Mouse (Mus musculus) liver, embryonic 16.5 days (tissue): ENCODE results near the gene Gpatch11. TPM values are rescaled to one million over a fixed set of nuclear protein-coding genes. Genes with fewer than 3 reads are reported as not detected.
A peak's percentile ranks its signal among the peaks of the same experiment; 100 is the strongest.

Experiments used
- ATAC-seq: fragments of 200-750 bp; cut with Nextera tagmentation; 2 replicates; pipeline ENCODE4 v1.8.0; 2017; ENCODE audit warnings: low read depth, mild to moderate bottlenecking, moderate number of reproducible peaks, moderate library complexity
- H3K27ac ChIP-seq: fragments of 300-500 bp; sonication (generic); 2 replicates; pipeline ENCODE4 v1.5.1; 2014; ENCODE audit warnings: mild to moderate bottlenecking, low read length
- H3K27me3 ChIP-seq: fragments of 300-500 bp; sonication (generic); 2 replicates; pipeline ENCODE4 v1.6.1; 2014; ENCODE audit warnings: low read depth, low read length, mixed read lengths; ENCODE audit not compliant: control insufficient read depth, insufficient read depth
- H3K36me3 ChIP-seq: fragments of 300-500 bp; sonication (generic); 2 replicates; pipeline ENCODE4 v1.6.1; 2014; ENCODE audit warnings: mild to moderate bottlenecking; ENCODE audit not compliant: control insufficient read depth, insufficient read depth
- H3K4me1 ChIP-seq: fragments of 300-500 bp; sonication (generic); 2 replicates; pipeline ENCODE4 v1.6.1; 2014; ENCODE audit warnings: low read depth, low read length, mixed read lengths; ENCODE audit not compliant: control insufficient read depth
- H3K4me2 ChIP-seq: fragments of 300-500 bp; sonication (generic); 2 replicates; pipeline ENCODE4 v1.6.1; 2014; ENCODE audit warnings: low read depth, low read length, mixed read lengths
- H3K4me3 ChIP-seq: fragments of 300-500 bp; sonication (generic); 2 replicates; pipeline ENCODE4 v1.5.1; 2014; ENCODE audit warnings: low read depth, mild to moderate bottlenecking, low read length
- H3K9ac ChIP-seq: fragments of 300-500 bp; sonication (generic); 2 replicates; pipeline ENCODE4 v1.6.1; 2014; ENCODE audit warnings: low read depth, low read length
- H3K9me3 ChIP-seq: fragments of 300-500 bp; sonication (generic); replicated peaks from 2 replicates; pipeline ENCODE4 v1.6.1; 2016; ENCODE audit warnings: low read length; ENCODE audit not compliant: control insufficient read depth
- WGBS: fragments of 180-500 bp; shearing (Covaris S2); extraction: QIAGEN DNeasy Blood & Tissue Kit; methylation state at CpG from one replicate; pipeline ENCODE4 v1.1.7; 2014; ENCODE audit not compliant: insufficient replicate concordance; 5-methylcytosine and 5-hydroxymethylcytosine counted together
- polyA plus RNA-seq: library from polyadenylated mRNA; unstranded; fragments of >200 nt; fragmentation: Nextera tagmentation; extraction: Ambion mirVana; gene quantifications from 2 replicates; pipeline ENCODE4 v1.2.1, GENCODE M21; 2015

Gene Gpatch11
- polyA plus RNA-seq, 1 experiment from 2014 or later, result 14.5 TPM

DNA sequence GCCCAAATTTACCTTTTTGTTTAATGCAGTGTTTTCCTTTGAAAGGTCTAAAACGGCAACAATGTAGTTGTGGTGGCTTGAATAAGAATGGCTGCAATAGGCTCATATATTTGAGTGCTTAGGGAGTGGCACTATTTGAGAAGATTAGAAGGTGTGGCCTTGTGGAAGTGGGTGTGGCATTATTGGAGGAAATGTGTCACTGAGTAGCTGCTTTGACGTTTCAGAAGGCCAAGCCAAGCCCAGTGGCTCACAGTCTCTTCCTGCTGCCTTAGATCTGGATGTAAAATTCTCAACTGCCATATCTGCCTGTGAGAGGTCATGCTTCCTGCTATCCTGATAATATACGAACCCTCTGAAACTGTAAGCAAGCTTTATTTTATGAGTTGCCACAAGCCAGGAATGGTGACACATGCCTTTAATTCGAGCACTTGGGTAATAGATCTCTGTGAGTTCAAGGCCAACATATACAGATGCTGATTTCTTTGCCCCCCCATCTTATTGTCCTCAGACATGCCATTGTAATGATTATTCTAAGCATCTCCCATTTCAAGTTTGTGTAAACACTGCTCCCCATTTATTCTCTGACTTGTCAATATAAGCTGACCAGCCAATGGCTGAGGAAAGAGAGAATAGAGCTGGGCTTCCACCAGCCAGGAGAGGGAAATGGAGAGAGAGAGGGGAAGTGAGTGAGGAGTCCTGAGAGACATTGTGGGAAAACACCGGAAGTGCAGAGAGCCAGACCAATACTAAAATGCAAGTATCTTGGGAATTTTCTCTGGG is 50.1 kb downstream of the Gpatch11 start:
- Histone ChIP-seq H3K27me3 (no peaks in the 10 kb centered on the region), H3K4me1 (peaks cover 14% of the 10 kb centered on the region), H3K4me3 (no peak overlapping the region), H3K4me2 (no peak overlapping the region), H3K9ac (no peak overlapping the region), H3K27ac (no peak overlapping the region), H3K9me3 (no peaks in the 10 kb centered on the region), H3K36me3 (no peaks in the 10 kb centered on the region)
- WGBS, result 68% methylated on average over 5 of the region's 5 CpGs
- no peak for ATAC-seq

- 69% methylated on average over 4 of the region's 4 CpGs for WGBS
- no peak overlapping the region for H3K9ac ChIP-seq
- H3K4me2 ChIP-seq, result no peak overlapping the region
- H3K27ac ChIP-seq, result no peak overlapping the region
- no peak overlapping the region for H3K4me3 ChIP-seq
- ATAC-seq, result no peak
- H3K4me1 ChIP-seq, result no peaks in the 10 kb centered on the region
- no peaks in the 10 kb centered on the region for H3K27me3 ChIP-seq
- no peaks in the 10 kb centered on the region for H3K9me3 ChIP-seq
- H3K36me3 ChIP-seq, result no peaks in the 10 kb centered on the region
Measured at GRCm38 (mm10) chr17:78888554-78888953, 53.2 kb downstream of the Gpatch11 start.

- Histone ChIP-seq H3K9ac (no peak overlapping the region), H3K4me2 (no peak overlapping the region), H3K4me3 (no peak overlapping the region), H3K9me3 (no peaks in the 10 kb centered on the region), H3K4me1 (no peaks in the 10 kb centered on the region), H3K36me3 (no peaks in the 10 kb centered on the region), H3K27ac (no peak overlapping the region), H3K27me3 (no peaks in the 10 kb centered on the region)
- WGBS, result 49% methylated on average over 3 of the region's 3 CpGs
- ATAC-seq, result no peak
Measured at GRCm38 (mm10) chr17:78889184-78889583, 53.8 kb downstream of the Gpatch11 start.

- no peak overlapping the region for H3K4me2 ChIP-seq
- no peaks in the 10 kb centered on the region for H3K27me3 ChIP-seq
- H3K9me3 ChIP-seq, result no peaks in the 10 kb centered on the region
- peak; percentile 32; the same call in 1 of the 2 replicates for ATAC-seq
- H3K9ac ChIP-seq, result no peak overlapping the region
- WGBS, result 54% methylated on average over 9 of the region's 9 CpGs
- no peaks in the 10 kb centered on the region for H3K36me3 ChIP-seq
- no peaks in the 10 kb centered on the region for H3K4me1 ChIP-seq
- no peak overlapping the region for H3K27ac ChIP-seq
- H3K4me3 ChIP-seq, result no peak overlapping the region
Measured at GRCm38 (mm10) chr17:78891020-78891419, 55.7 kb downstream of the Gpatch11 start.

GRCm38 (mm10) chr17:78894991-78895390 is 59.6 kb downstream of the Gpatch11 start:
- H3K27me3 ChIP-seq, result no peaks in the 10 kb centered on the region
- 63% methylated on average over 7 of the region's 7 CpGs for WGBS
- H3K9ac ChIP-seq, result no peak overlapping the region
- no peak overlapping the region for H3K4me3 ChIP-seq
- ATAC-seq, result no peak
- no peak overlapping the region for H3K27ac ChIP-seq
- no peaks in the 10 kb centered on the region for H3K4me1 ChIP-seq
- no peak overlapping the region for H3K4me2 ChIP-seq
- no peaks in the 10 kb centered on the region for H3K9me3 ChIP-seq
- no peaks in the 10 kb centered on the region for H3K36me3 ChIP-seq

- 16% methylated on average over 8 of the region's 8 CpGs for WGBS
- Histone ChIP-seq H3K9me3 (no peaks in the 10 kb centered on the region), H3K4me3 (no peak overlapping the region), H3K4me1 (no peaks in the 10 kb centered on the region), H3K27ac (no peak overlapping the region), H3K36me3 (no peaks in the 10 kb centered on the region), H3K27me3 (no peaks in the 10 kb centered on the region), H3K9ac (no peak overlapping the region), H3K4me2 (peak overlapping the region; percentile 32; the same call in 1 of the 2 replicates)
- ATAC-seq, result no peak
Measured at GRCm38 (mm10) chr17:78895394-78895793, 60.0 kb downstream of the Gpatch11 start.

Other genes starting within 250 kb of the Gpatch11 start
- gene Strn, start 98.4 kb upstream of the Gpatch11 start, polyA plus RNA-seq, result 2.6 and 2.8 TPM in 2 replicates
- gene Heatr5b, start 203 bp upstream of the Gpatch11 start, polyA plus RNA-seq, result 4.4 and 4.7 TPM in 2 replicates
- 5.9 and 6.9 TPM in 2 replicates for gene Eif2ak2, start 47.0 kb downstream of the Gpatch11 start, polyA plus RNA-seq
- 0.05 TPM in 1 of 2 replicates, not detected in the other for gene Sult6b1, start 71.4 kb downstream of the Gpatch11 start, polyA plus RNA-seq
- gene Cebpzos, start 80.9 kb downstream of the Gpatch11 start, polyA plus RNA-seq, result 43.0 and 45.0 TPM in 2 replicates
- 22.5 and 22.9 TPM in 2 replicates for gene Cebpz, start 101.5 kb downstream of the Gpatch11 start, polyA plus RNA-seq
- 22.7 and 23.6 TPM in 2 replicates for gene Ndufaf7, start 101.6 kb downstream of the Gpatch11 start, polyA plus RNA-seq
- gene Prkd3, start 185.2 kb downstream of the Gpatch11 start, polyA plus RNA-seq, result 9.5 and 10.6 TPM in 2 replicates
- gene Qpct, start 216.3 kb downstream of the Gpatch11 start, polyA plus RNA-seq, result 20.1 and 24.5 TPM in 2 replicates